Mouse (Mus musculus): ENCODE data around the gene Pias4.
"Not testable (repeated sequence)": the region's sequence is repeated elsewhere in the genome, so short reads cannot be mapped to it uniquely, and the experiment has no call there.

- TF ChIP-seq SIN3A (IDR thresholded peaks at IDR 0.05; ENCODE audit: low read length); USF1 (IDR thresholded peaks at IDR 0.05; ENCODE audit: low read depth, low read length); JUND (IDR thresholded peaks at IDR 0.05; ENCODE audit: low read depth, low read length); CTCF (IDR thresholded peaks at IDR 0.05 in 2 of 3, conservative IDR thresholded peaks at IDR 0.05 in 1 of 3; ENCODE audit: control insufficient read depth in 1 of 3, insufficient read depth in 1 of 3, low read depth in 2 of 3, low read length in 3 of 3, poor library complexity in 1 of 3, severe bottlenecking in 1 of 3); ZC3H11A (IDR thresholded peaks at IDR 0.05; ENCODE audit: low read depth, low read length); MXI1 (IDR thresholded peaks at IDR 0.05; ENCODE audit: low read depth, low read length); POLR2A (IDR thresholded peaks at IDR 0.05; ENCODE audit: control insufficient read depth in 1 of 2, insufficient read depth in 1 of 2, low read depth in 1 of 2, low read length in 2 of 2, poor library complexity in 1 of 2); MAZ (IDR thresholded peaks at IDR 0.05; ENCODE audit: low read depth, low read length): not testable (repeated sequence)
These were observed 14.1 kb upstream of the Pias4 start for GRCm38 (mm10) chr10:81181860-81182259.

Data from MEL (cell line).